Mouse (Mus musculus) E14TG2a.4 (cell line): ENCODE data around the gene Lrrk1.

Source experiments
- H3K27me3 ChIP-seq: 2 replicates; pipeline ENCODE4 v1.6.1; 2014; ENCODE audit warnings: low read length, control low read depth; ENCODE audit not compliant: insufficient read depth
- H3K36me3 ChIP-seq: 2 replicates; pipeline ENCODE4 v1.6.1; 2014; ENCODE audit warnings: low read length, control low read depth; ENCODE audit not compliant: insufficient read depth
- H3K4me1 ChIP-seq: replicated peaks from 2 replicates; pipeline ENCODE4 v1.6.1; 2014; ENCODE audit warnings: low read depth, low read length, control low read depth
- H3K4me3 ChIP-seq: replicated peaks from 2 replicates; pipeline ENCODE4 v1.5.1; 2014; ENCODE audit warnings: mild to moderate bottlenecking, low read length
- H3K9me3 ChIP-seq: 2 replicates; pipeline ENCODE4 v1.6.1; 2014; ENCODE audit warnings: low read length, control low read depth
- CTCF ChIP-seq: conservative IDR thresholded peaks from 2 replicates; pipeline ENCODE4 v1.5.1; 2014; ENCODE audit warnings: low read length
- NANOG ChIP-seq: IDR thresholded peaks from 2 replicates; pipeline ENCODE4 v1.6.1; 2014; ENCODE audit warnings: borderline replicate concordance, low read length, mixed read lengths
- POU5F1 ChIP-seq: IDR thresholded peaks from 2 replicates; pipeline ENCODE4 v1.6.1; 2014; ENCODE audit warnings: low read length, borderline replicate concordance

Lrrk1 gene

GRCm38 (mm10) chr7:66307791-66308190 lies 80.4 kb downstream of the Lrrk1 start:
- H3K4me3 ChIP-seq = no peak overlapping the region
- no peak for TF ChIP-seq NANOG
- no peak for TF ChIP-seq CTCF
- TF ChIP-seq POU5F1 = no peak
- H3K27me3 ChIP-seq = peaks cover 4% of the 10 kb centered on the region; the same call in 1 of the 2 replicates

GRCm38 (mm10) chr7:66305714-66306198 lies 82.4 kb downstream of the Lrrk1 start:
- no peaks in the 10 kb centered on the region for H3K36me3 ChIP-seq
- H3K27me3 ChIP-seq = peaks cover 4% of the 10 kb centered on the region; the same call in 1 of the 2 replicates
- no peak overlapping the region for H3K4me3 ChIP-seq
- H3K4me1 ChIP-seq = peaks cover 3% of the 10 kb centered on the region; the same call in 1 of the 2 replicates
- no peaks in the 10 kb centered on the region for H3K9me3 ChIP-seq
- TF ChIP-seq CTCF (no peak), NANOG (no peak), POU5F1 (no peak)

More at GRCm38 (mm10) chr7:66307791-66308190, 80.4 kb downstream of the Lrrk1 start:
- no peaks in the 10 kb centered on the region for H3K9me3 ChIP-seq
- H3K36me3 ChIP-seq = no peaks in the 10 kb centered on the region
- H3K4me1 ChIP-seq = peaks cover 3% of the 10 kb centered on the region; the same call in 1 of the 2 replicates

- Histone ChIP-seq H3K36me3 (no peaks in the 10 kb centered on the region), H3K27me3 (peaks cover 4% of the 10 kb centered on the region; the same call in 1 of the 2 replicates), H3K4me3 (no peak overlapping the region), H3K9me3 (no peaks in the 10 kb centered on the region), H3K4me1 (peaks cover 3% of the 10 kb centered on the region; the same call in 1 of the 2 replicates)
- TF ChIP-seq CTCF (no peak), NANOG (no peak), POU5F1 (no peak)
These were observed 83.0 kb downstream of the Lrrk1 start for GRCm38 (mm10) chr7:66304993-66305713.

- no peaks in the 10 kb centered on the region for H3K36me3 ChIP-seq
- peaks cover 3% of the 10 kb centered on the region; the same call in 1 of the 2 replicates for H3K4me1 ChIP-seq
- H3K4me3 ChIP-seq = no peak overlapping the region
- H3K27me3 ChIP-seq = peaks cover 4% of the 10 kb centered on the region; the same call in 1 of the 2 replicates
- TF ChIP-seq NANOG = no peak
- no peak for TF ChIP-seq POU5F1
- no peak for TF ChIP-seq CTCF
- H3K9me3 ChIP-seq = no peaks in the 10 kb centered on the region
These were observed 84.1 kb downstream of the Lrrk1 start for GRCm38 (mm10) chr7:66303922-66304660.

GRCm38 (mm10) chr7:66301486-66301885 lies 86.7 kb downstream of the Lrrk1 start:
- Histone ChIP-seq H3K36me3 (no peaks in the 10 kb centered on the region), H3K4me1 (peaks cover 10% of the 10 kb centered on the region; the same call in 1 of the 2 replicates), H3K4me3 (no peak overlapping the region), H3K9me3 (no peaks in the 10 kb centered on the region), H3K27me3 (peaks cover 6% of the 10 kb centered on the region; the same call in 1 of the 2 replicates)
- TF ChIP-seq POU5F1 (no peak), NANOG (no peak), CTCF (no peak)

- Histone ChIP-seq H3K4me3 (no peak overlapping the region), H3K9me3 (no peaks in the 10 kb centered on the region), H3K4me1 (peaks cover 10% of the 10 kb centered on the region; the same call in 1 of the 2 replicates), H3K36me3 (no peaks in the 10 kb centered on the region), H3K27me3 (peaks cover 4% of the 10 kb centered on the region; the same call in 1 of the 2 replicates)
- TF ChIP-seq NANOG (no peak), CTCF (peak; percentile 73), POU5F1 (no peak)
These were observed 87.5 kb downstream of the Lrrk1 start for GRCm38 (mm10) chr7:66300680-66301079.

GRCm38 (mm10) chr7:66297656-66298021 lies 90.5 kb downstream of the Lrrk1 start:
- Histone ChIP-seq H3K4me3 (no peak overlapping the region), H3K36me3 (no peaks in the 10 kb centered on the region), H3K4me1 (peaks cover 23% of the 10 kb centered on the region), H3K27me3 (peaks cover 14% of the 10 kb centered on the region), H3K9me3 (no peaks in the 10 kb centered on the region)
- no peak for TF ChIP-seq CTCF
- no peak for TF ChIP-seq POU5F1
- no peak for TF ChIP-seq NANOG
